Mouse (Mus musculus): ENCODE measurements around the gene Izumo4.

Gene Izumo4

DNA sequence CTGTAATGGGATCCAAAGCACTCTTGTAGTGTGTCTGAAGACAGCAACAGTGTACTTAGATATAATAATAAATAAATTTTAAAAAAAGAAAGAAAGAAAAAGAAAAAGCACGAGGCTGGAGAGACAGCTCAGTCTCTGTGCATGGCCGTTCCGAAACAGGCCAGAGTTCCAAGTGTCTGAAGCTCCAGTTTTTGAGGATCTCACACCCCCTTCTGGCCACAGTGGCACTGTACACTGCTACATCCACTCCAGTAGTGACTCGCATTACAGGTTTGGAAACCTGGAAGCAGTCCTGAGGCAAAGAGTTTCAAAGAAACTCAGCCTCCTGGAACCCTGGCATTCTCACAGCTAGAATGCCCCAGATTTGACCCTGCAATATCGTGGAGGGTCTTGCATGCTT, 14.1 kb upstream of the Izumo4 start:
- DNase-seq, result no peak

GRCm38 (mm10) chr10:80692249-80693165, 9.5 kb upstream of the Izumo4 start:
- no peak for DNase-seq

DNA sequence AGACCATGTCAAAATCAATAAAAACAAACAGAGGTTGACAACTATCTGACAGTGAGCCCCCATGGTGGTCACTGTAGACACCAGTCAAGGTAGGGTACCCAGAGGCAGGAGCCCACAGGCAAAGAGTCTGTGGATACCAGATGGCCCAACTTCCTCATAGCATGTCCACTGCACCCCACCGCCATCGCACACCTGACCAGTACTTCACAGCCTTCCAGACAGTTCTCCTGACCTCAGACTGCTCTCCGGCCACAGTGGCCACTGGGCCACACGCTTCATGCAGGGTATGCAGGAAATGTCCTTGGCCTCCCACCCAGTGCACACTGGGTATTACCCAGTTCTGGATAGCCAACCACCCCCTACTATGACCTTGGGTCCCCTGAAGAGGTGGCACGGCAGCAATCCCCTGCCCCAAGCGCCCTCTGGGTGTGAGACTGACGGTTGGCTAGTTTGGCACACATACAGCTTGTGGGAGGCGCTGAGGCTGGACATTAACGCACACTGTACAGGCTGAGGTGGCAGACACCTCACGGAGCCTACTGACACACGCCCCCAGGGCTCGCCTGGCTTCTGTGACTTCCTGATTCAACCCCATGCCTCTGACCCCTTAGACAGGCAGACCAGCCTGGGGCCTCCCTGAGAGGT, 8.5 kb upstream of the Izumo4 start:
- no peak for DNase-seq

GRCm38 (mm10) chr10:80694159-80694938, 7.6 kb upstream of the Izumo4 start:
- no peak for DNase-seq

- DNase-seq, result no peak
Measured at GRCm38 (mm10) chr10:80695186-80695585, 6.8 kb upstream of the Izumo4 start.

GRCm38 (mm10) chr10:80695801-80696501, 6.0 kb upstream of the Izumo4 start:
- no peak for DNase-seq

DNA sequence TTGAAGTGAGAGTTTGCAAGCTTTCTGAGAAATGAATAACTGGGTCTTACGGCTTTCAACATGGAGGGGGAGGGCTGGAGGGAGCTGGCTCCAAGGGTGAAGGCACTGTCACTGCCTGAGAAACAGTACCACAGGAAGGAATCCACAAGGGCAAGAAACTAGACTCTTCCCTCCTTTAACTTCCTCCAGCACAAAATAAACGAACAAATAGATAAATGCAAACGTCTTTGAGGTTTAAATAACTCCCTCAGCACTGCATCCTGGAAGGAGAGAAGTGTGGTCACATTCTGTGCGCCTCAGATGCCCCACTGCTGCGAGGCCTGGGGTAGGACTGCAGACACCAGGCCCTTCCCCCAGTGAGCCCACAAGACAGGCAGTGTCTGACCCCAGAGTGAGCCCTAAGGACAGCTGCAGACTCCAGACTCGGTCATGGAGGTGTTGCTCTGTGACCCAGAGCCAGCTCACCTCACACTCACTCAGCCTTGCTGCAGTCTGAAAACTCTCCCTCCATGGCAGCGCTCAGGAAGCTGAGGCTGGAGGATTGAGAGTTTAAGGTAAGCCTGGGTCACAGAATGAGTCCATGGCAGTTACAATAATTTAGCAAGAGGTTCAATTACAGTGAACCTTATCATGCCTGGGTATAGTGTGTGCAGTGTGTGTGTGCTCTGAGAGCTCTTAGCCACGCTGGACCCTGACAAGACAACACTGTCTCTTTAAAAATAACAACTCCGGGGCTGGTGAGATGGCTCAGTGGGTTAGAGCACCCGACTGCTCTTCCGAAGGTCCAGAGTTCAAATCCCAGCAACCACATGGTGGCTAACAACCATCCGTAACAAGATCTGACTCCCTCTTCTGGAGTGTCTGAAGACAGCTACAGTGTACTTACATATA, 5.2 kb upstream of the Izumo4 start:
- no peak for DNase-seq

DNA sequence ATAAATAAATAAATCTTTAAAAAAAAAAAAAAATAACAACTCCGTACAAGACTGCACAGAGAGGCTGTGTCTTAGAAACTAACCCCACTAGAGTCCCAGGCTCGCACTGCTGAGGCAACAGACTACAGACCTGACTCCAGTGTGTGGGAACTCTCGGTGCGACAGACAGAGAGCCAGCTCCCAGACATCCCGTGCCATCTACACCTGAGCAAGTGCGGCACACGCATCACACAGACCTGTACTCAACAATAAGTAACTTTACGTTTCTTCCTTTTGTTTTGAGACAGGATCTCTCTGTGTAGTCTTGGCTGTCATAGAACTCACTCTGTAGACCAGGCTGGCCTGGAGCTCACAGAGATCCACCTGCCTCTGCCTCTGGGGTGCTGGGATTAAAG, 4.6 kb upstream of the Izumo4 start:
- DNase-seq, result no peak

GRCm38 (mm10) chr10:80697812-80698211, 4.2 kb upstream of the Izumo4 start:
- DNase-seq, result no peak

DNA sequence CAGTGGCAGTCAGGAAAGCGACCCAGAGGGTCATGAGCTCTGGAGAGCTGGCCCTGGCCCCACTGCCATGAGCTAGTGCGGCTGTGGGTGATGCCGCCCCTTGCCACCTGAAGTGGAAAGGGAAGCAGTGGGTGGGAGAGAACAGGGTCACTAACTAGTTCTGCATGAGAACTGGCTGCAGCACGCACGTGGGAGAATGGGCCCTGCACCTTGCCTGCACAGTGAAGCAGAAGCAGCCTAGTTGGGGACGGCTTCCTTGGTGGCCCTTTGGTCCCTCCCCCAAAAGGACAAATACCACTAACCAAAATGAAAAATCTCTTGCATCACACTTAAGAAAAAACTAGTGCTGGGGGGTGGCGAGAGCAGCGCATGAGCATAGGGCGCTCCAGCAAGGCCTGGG, 3.4 kb upstream of the Izumo4 start:
- no peak for DNase-seq

DNA sequence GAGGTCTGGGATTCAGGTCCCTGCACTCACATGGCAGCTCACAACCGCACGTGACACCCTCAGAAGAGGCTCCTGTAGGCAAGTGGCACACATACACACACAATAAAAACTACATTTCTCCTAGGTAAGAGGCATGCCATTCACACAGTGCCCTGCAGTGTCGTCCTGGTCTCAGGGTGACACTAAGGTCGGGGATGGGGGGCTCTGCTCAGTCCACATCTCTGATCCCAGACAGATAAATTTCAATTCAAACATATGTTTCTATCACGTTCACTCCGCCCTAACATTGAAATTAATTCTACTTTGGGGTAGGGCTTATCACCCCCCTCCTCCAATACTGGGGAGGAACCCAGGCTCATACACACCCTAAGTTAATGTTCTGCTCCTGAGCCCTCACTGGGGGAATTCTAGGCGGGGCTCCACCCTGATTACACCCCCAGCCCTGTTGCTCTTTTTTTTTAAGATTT, 1.9 kb upstream of the Izumo4 start:
- DNase-seq, result no peak

DNA sequence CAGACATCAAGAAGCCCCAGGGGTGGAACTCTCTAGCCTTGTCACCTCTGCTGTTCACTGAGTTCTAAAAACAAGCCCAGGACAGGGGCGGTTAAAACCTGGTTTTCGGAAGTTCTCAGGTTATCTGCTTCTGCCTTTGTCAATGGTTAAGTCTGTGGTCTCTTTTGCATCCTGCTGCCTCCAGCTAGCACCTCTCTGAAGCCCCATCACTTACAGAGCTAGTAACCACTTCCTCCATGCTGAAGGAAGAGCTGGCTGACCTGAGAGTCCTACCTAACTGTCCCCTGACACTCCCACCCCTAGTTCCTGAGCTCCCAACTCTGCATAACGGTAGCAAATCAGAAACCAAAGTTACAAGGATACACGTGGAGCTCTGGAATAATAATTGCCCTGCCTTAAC, 1.3 kb upstream of the Izumo4 start:
- no peak for DNase-seq

- peak; percentile 96 for DNase-seq
Measured at GRCm38 (mm10) chr10:80702536-80703390, 779 bp downstream of the Izumo4 start.

DNA sequence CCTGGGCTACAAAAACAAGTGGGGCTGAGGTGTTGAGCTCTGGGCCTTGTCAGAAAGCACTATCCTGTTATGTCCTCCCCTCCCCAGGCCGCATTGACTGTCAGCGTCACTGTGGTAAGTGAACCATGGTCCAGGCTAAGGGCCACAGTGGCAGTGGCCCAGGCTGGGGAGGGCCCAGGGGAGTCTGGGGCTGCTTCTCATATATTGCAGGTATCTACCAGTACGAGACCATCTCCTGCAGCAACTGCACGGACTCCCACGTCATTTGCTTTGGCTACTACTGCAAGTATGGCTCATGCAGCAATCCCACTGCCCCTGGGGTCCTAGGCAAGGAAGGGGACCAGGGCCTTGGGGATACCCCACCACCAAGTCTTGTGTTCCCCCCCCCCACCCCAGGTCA, 1.7 kb downstream of the Izumo4 start:
- DNase-seq, result no peak

- no peak for DNase-seq
Measured at GRCm38 (mm10) chr10:80704418-80704817, 2.4 kb downstream of the Izumo4 start.

GRCm38 (mm10) chr10:80705033-80705432, 3.0 kb downstream of the Izumo4 start:
- DNase-seq, result no peak

DNA sequence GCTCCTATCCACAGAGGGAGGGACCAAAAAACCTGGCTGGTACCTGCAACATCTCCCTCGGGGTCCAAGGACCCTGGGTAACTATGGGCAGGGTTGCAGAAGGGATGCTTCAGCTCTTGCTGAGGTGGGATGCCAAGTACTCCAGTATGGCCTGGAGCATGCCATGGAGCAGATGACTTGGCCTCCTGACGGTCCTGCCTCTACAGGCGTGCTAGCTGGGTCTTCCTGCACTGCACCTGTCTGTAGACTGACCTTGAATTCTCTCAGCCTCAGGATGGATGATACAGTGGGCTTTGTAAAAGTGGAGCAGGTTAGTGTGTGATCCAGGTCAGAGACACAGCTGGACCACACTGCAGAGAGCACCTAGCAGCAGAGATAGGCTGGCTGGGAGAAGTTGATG, 3.5 kb downstream of the Izumo4 start:
- no peak for DNase-seq

DNA sequence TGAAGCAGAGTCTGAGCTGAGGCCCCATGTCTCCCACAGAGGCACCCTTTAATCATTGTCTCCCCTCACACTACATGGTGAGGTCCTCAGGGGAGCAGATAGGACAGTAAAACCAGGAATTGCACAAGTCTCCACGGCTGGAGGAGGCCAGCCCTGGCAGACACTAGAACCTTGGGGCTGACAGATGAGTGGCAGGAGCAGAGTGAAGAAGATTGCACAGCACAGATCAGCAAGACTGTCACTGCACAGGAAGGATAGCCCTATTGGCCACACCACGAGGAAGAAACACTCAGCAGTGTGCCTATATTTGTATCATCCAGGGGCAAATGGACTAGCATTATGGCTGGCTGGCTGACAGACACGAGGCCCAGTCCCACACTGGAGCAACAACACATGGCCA, 8.8 kb downstream of the Izumo4 start:
- DNase-seq, result no peak

GRCm38 (mm10) chr10:80717281-80717680, 15.3 kb downstream of the Izumo4 start:
- no peak for DNase-seq

DNA sequence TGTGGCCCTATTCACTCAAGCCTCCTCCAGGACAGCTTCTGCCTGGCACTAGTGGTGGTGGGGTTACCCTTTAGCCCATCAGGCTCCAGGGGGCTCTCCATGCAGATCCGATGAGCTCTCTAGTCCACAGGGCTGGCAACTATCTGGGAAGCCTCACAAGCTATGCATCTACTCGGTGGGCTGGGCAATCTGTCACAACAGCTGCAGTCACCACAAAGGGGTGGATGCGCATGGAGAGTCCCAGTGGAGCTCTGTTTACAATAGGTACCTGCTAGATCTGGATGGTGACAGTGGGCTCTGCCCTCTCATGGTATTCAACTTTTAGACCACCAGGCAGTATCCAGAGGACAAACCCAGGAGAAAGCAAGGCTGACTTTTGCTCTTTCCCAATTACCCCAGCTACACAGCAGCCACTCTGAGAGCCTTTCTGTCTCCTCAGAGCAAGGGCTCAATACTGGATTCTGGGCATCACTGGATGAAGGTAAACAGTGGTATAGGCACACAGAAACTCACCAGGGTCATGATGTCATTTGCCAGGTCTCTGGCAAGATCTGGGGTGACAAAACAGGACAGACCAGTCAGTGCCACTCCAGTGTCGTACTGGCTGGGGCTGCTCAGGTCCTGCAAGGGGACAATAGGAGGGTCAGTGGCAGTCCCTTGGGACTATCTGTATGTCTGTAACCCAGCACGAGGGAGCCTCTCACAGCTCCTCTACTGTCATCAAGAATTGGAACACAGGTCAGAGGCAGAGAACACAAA, 25.6 kb downstream of the Izumo4 start:
- DNase-seq, result no peak
